Mouse (Mus musculus) thymus, adult 18-20 months (tissue): ENCODE measurements around the gene Npas3.

Source experiments
- DNase-seq, 2 experiments: peaks; one replicate each; pipeline ENCODE4 v3.0.0; 2022; ENCODE audit warnings: mixed read lengths in 2 of 2

Npas3 gene

GRCm38 (mm10) chr12:54002496-54002895 is 754.0 kb downstream of the Npas3 start:
- no peak for DNase-seq

DNA sequence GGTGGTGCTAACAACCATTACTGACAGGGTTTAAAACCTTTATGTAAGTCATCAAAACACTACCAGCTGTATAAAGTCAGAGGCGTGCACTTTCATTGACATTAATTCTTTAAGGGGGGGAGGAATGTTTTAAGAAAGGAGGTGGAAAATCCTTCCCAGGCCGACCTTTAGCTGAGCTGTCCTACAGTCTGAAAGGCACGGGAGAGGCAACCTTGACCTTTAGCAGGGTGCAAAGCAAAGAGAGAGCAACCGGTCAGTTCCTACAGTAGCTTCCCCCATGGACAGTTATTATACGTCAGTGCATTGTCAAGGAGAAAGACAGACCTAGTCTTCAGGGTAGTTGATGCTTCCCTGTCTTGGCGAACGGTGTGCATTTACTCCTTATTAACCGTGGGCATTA is 756.1 kb downstream of the Npas3 start:
- DNase-seq: no peak

DNA sequence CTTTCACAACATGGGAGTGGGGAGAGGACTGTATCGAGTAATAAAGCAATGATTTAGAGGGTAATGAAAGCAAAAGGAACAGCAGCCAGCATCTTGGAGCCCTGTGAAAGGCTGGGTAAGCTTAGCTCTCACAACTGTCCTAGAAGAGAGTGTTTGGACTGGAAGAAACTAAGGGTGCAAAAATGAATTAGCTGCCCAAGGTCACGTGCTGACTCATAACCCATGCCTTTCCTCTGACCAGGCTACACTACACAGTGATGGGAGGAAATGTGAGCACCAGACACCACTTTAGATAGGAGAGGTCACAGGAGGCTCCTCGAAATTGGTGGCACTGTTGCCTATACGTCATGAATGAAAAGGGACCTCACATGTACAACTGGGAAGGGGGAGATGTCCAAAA is 757.1 kb downstream of the Npas3 start:
- no peak for DNase-seq

- no peak for DNase-seq
Observed at GRCm38 (mm10) chr12:54015304-54015703, 766.8 kb downstream of the Npas3 start.

GRCm38 (mm10) chr12:54017949-54018348 is 769.5 kb downstream of the Npas3 start:
- no peak for DNase-seq

DNA sequence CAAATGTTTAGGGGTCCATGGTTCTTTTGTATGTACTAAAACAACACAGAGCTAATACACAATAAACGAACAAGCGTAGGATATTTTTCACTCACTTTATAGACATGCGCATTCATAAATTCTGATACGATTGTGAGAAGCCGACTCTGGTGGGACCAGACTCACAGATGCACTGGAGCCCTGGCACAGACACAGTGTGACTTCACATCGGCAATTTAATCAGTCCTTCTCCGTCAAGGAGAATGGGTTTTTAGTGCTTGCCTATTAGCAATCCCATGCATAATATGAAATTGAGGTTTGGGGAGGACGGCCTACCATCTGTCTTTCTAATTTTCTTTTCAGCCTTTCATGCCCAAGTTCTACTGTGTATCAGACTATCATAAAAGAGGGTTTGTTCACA is 771.5 kb downstream of the Npas3 start:
- DNase-seq: no peak

DNA sequence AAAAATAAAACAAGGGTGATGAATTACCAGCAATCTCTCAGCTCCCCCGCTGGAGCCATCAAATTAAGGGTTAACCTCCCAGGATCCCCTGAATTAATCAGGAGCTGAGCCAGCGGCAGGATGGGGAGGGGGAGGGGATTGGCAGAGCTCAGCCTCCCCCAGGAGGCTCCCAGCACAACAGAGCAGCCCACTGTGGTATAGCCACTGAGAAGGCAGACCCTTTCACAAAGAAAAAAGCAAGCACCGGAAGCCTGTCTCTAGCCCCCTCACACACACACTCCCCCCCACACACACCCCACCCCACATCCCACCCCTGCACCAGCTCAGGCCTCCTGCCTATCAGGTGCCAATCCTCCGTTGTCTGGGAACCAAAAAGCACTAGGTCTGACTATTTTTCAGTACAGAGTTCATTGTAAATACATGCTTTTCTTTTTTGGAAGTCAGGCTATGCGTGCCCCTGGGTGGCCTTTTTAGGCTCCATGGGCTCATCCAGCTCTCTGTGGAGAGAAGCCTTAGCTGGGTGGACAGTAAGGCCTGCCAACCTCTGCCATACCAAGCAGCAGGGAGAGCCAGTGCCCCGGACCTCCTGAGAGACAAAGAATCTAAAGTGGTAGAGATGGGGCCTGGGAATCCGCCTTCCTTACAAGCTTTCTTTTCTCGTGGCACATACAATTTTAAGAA is 786.3 kb downstream of the Npas3 start:
- no peak for DNase-seq

GRCm38 (mm10) chr12:54037602-54038001 is 789.1 kb downstream of the Npas3 start:
- no peak for DNase-seq

- no peak for DNase-seq
Observed at GRCm38 (mm10) chr12:54042996-54043544, 794.6 kb downstream of the Npas3 start.

- no peak for DNase-seq
Observed at GRCm38 (mm10) chr12:54044606-54045334, 796.3 kb downstream of the Npas3 start.

GRCm38 (mm10) chr12:54045360-54045759 is 796.9 kb downstream of the Npas3 start:
- DNase-seq: no peak

- no peak for DNase-seq
Observed at GRCm38 (mm10) chr12:54046824-54047223, 798.3 kb downstream of the Npas3 start.

- DNase-seq: no peak
Observed at GRCm38 (mm10) chr12:54048126-54048525, 799.6 kb downstream of the Npas3 start.

- DNase-seq: no peak
Observed at GRCm38 (mm10) chr12:54049926-54050325, 801.4 kb downstream of the Npas3 start.

DNA sequence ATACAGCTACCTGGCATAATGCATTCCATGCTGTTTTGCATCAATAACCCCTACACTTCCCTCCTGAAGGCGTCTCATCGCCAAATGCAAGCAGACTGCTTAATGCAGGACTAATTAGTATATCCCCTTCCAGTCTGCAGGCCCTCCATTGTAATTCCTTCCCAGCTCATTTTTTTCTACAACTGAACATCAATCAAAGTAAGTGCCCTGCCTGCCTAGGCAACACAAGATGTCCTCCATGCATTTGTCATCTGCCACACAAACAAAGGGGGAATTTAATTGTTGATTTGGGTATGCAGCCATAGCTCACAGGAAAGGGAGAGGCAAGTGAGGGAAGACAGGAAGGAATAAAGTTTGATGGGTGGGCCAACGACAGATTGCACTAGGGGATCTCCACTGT is 804.5 kb downstream of the Npas3 start:
- no peak for DNase-seq

DNA sequence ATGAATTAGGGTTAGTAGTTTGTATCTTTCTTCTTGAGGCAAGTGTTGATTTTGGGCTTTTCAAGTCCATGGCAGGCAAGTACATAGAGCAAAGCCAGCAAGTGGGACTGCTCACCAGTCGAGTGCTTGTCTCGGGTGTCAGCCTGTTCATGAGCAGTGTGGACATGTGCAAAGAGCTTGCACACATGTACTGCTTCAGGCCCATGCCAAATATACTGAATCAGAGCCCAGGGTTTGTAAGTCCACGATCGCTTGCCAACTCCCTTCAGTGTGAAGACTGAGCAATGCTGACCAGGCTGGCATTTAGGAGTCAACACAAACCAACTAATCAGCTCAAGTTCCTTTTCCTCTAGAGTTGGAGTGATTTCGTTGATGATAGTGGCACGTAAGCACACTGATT is 805.1 kb downstream of the Npas3 start:
- no peak for DNase-seq

DNA sequence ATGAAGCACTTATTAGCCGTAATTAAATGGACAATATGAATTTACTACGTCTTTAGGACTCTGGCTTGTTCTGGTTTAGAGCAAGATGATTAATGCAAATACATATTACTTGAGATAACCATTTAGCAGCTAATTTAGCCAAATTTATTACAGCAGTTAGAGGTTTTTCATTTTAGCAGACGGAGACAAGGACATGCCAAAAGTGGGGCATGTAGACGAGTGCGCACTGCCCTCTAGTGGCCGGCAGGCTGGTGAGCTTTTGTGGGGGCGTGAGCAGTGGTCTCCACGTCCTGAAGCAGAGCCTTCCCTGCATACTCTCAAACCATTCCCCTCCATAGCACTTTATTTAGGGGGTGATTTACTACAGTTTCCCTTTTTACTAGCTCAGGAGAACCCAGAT is 812.3 kb downstream of the Npas3 start:
- no peak for DNase-seq

DNA sequence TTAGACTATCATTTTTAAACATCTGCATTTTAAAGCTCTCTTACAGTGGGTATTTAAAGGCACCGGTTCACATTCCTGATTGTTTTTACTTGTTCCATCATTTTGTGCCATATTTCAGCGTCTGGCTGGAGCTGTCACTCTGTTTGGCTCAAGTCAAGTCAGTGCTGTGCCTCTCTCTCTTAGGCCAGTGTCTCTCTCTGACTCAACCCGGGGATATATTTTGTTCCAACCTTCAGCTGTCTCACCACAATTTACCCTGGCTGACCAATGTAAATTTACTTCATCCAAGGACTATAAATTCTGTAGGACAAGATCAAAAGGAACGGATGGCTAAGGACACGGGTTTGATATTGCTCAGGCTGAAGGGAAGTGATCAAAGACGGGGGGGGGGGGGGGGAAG is 812.7 kb downstream of the Npas3 start:
- no peak for DNase-seq

DNA sequence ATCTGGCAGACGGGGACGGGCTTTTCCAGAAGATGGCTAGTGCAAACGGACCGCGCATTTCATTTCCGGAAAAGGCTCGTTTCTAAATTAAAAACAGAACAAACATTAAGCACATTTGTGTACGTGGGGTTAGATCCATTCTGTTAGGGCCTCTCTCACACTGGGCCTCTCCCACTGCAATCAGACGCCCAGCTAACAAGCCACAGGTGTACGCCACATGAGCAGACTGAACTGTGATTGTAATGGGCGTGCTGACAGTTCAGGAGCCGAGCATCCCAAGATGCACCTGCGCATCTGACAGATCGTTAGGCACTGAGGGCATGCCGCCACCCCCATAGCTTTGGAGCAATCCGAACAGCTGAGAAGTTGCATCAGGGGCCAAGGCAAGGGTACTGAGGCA is 816.5 kb downstream of the Npas3 start:
- no peak for DNase-seq

GRCm38 (mm10) chr12:54065607-54066006 is 817.1 kb downstream of the Npas3 start:
- no peak for DNase-seq

DNA sequence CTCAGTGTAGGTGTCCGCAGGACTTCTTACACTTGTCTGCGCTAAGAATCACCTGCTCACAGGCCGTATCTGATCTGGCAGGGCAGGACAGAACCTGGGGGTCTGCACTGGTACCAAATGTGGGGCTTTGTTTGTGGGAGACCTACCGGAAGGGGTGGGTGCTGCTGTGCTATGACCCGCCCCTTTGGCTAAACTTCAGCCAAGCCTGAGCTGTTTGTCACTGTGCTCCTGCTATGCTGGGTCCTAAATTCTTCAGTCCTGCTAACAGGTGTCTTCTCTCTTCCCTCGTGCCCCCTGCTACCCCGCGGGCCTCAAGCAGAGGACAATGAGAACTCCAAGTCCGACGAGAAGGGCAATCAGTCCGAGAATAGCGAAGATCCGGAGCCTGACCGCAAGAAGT is 818.9 kb downstream of the Npas3 start:
- no peak for DNase-seq

DNA sequence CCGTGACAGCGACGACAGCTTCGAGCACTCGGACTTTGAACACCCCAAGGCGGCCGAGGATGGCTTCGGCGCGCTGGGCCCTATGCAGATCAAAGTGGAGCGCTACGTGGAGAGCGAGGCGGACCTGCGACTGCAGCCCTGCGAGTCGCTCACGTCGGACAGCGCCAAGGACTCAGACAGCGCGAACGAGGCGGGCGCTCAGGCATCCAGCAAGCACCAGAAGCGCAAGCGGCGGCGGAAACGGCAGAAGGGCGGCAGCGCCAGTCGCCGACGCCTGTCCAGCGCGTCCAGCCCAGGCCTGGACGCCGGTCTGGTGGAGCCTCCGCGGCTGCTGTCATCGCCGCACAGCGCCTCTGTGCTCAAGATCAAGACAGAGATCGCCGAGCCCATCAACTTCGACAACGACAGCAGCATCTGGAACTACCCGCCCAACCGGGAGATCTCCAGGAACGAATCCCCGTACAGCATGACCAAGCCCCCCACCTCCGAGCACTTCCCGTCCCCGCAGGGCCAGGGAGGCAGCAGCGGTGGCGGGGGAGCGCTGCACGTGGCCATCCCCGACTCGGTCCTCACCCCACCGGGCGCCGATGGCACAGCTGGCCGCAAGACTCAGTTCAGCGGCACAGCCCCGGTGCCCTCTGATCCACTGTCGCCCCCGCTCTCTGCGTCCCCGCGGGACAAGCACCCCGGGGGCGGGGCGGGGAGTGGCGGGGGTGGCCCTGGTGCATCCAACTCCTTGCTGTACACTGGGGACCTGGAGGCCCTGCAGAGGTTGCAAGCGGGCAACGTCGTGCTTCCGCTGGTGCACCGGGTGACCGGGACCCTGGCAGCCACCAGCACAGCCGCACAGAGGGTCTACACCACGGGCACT is 819.6 kb downstream of the Npas3 start:
- DNase-seq: no peak

DNA sequence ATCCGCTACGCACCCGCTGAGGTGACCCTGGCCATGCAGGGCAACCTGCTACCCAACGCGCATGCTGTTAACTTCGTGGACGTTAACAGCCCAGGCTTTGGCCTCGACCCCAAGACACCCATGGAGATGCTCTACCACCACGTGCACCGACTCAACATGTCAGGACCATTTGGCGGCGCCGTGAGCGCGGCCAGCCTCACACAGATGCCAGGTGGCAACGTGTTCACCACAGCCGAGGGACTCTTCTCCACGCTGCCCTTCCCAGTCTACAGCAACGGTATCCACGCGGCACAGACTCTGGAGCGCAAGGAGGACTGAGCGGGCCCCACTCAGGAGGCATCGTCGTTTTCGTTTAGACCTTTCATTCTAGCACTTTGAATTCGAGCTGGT is 820.3 kb downstream of the Npas3 start:
- no peak for DNase-seq
